12 mouse cellular contexts compared by ENCODE assay signal in the genomic region with DNA sequence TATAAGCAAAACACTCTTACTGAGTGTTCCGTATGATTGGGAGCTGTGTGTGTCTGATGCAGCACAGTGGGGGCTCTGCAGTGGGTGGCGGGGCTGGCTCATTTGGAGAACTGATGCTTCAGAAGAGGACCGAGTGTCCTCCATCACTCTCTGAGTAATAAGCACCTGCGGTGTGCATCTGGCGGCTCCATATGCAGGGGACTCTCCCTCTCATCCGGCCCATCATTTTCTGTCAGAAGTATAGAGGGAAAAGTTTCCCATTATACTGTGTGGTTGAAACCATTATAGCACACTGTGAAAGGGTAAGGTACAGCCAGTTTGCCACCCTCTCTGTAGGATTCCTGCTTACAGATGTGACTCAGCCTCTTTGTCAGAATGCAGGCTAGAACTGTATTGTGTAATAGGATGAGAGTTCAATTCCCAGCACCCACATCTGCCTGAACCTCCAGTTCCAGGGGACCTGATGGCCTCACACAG. TPM values are rescaled to one million over a fixed set of nuclear protein-coding genes. Genes with fewer than 3 reads are reported as not detected.
DNase-seq lines count a peak whose midpoint lies in the region; ATAC-seq and TF ChIP-seq lines count a peak whose summit lies in the region.
"Had no signal": no experiment of that assay in that cellular context is flagged by ENCODE, and none has a peak within 500 bp of the region (broad histone marks: within the 10 kb centered on the region; RNA-seq: fewer than 3 reads in every experiment).

No protein-coding gene starts in this region.

- H3K9ac ChIP-seq in forebrain, embryonic 14.5 days (ENCODE audit: low read length) = no peak overlapping the region; the same call in 1 of the 2 replicates
- no peak overlapping the region for H3K9ac ChIP-seq in midbrain, embryonic 12.5 days (replicated peaks)
- H3K9ac ChIP-seq: embryonic facial prominence, embryonic 15.5 days; limb, embryonic 15.5 days had no signal

- WGBS in cerebellum, adult 2 months = 25% methylated on average over 6 of the region's 6 CpGs
- WGBS in forebrain, embryonic 14.5 days = 42% methylated on average over 6 of the region's 6 CpGs
- 43% methylated on average over 6 of the region's 6 CpGs for WGBS in midbrain, embryonic 12.5 days

- H3K9me3 ChIP-seq in forebrain, embryonic 14.5 days (replicated peaks; ENCODE audit: control insufficient read depth, low read length) = no peaks in the 10 kb centered on the region
- no peaks in the 10 kb centered on the region for H3K9me3 ChIP-seq in midbrain, embryonic 12.5 days
- H3K9me3 ChIP-seq: embryonic facial prominence, embryonic 15.5 days; limb, embryonic 15.5 days had no signal

- peak; percentile 59 to 71 for DNase-seq in cerebellum, adult 2 months
- peak; percentile 24 for DNase-seq in A20 (ENCODE audit: low read depth, low spot score)
- peak; percentile 56 for DNase-seq in forebrain, embryonic 14.5 days (ENCODE audit: low spot score)
- no peak for DNase-seq in testis, postnatal 10 days (ENCODE audit: low spot score)
- no peak for DNase-seq in thymus, postnatal 14 days
- DNase-seq: adrenal gland, postnatal 14 days; thymus, adult 18-20 months had no signal

- H3K4me3 ChIP-seq in cerebellum, adult 2 months (replicated peaks; ENCODE audit: insufficient read depth, low read depth, low read length) = no peak overlapping the region
- H3K4me3 ChIP-seq in forebrain, embryonic 14.5 days (ENCODE audit: low read depth, low read length) = no peak overlapping the region
- H3K4me3 ChIP-seq in midbrain, embryonic 12.5 days = no peak overlapping the region
- H3K4me3 ChIP-seq: embryonic facial prominence, embryonic 15.5 days; limb, embryonic 15.5 days had no signal

- H3K27me3 ChIP-seq in cerebellum, adult 2 months (ENCODE audit: control insufficient read depth, insufficient read depth, low read length) = no peaks in the 10 kb centered on the region
- no peaks in the 10 kb centered on the region for H3K27me3 ChIP-seq in forebrain, embryonic 14.5 days (replicated peaks; ENCODE audit: control insufficient read depth, insufficient read depth, low read length)
- H3K27me3 ChIP-seq in midbrain, embryonic 12.5 days = no peaks in the 10 kb centered on the region
- H3K27me3 ChIP-seq: embryonic facial prominence, embryonic 15.5 days; limb, embryonic 15.5 days had no signal

- TF ChIP-seq POLR2A in cerebellum, adult 2 months (IDR thresholded peaks at IDR 0.05; ENCODE audit: borderline replicate concordance, insufficient read depth, low read length) = no peak

- H3K36me3 ChIP-seq in forebrain, embryonic 14.5 days (ENCODE audit: control insufficient read depth, insufficient read depth, low read length) = no peaks in the 10 kb centered on the region
- no peaks in the 10 kb centered on the region for H3K36me3 ChIP-seq in midbrain, embryonic 12.5 days
- H3K36me3 ChIP-seq: embryonic facial prominence, embryonic 15.5 days; limb, embryonic 15.5 days had no signal

- TF ChIP-seq CTCF in cerebellum, adult 2 months (IDR thresholded peaks at IDR 0.05; ENCODE audit: borderline replicate concordance, insufficient read depth, low read depth, low read length) = no peak

- H3K27ac ChIP-seq in cerebellum, adult 2 months (ENCODE audit: insufficient read depth, low read length) = peak overlapping the region; percentile 28; the same call in 1 of the 2 replicates
- H3K27ac ChIP-seq in forebrain, embryonic 14.5 days (ENCODE audit: low read depth, low read length) = peak overlapping the region; percentile 64
- H3K27ac ChIP-seq in midbrain, embryonic 12.5 days (replicated peaks) = peak overlapping the region; percentile 81
- H3K27ac ChIP-seq: embryonic facial prominence, embryonic 15.5 days; limb, embryonic 15.5 days had no signal

- no peak for ATAC-seq in cerebellum, adult (ENCODE audit: insufficient number of reproducible peaks, low FRiP score, low TSS enrichment)
- ATAC-seq in forebrain, embryonic 14.5 days = no peak
- ATAC-seq in midbrain, embryonic 12.5 days (ENCODE audit: low FRiP score, low read depth) = no peak
- no peak for ATAC-seq in inflammation-experienced regulatory T-cells, adult 6 months

- peak overlapping the region; percentile 25; the same call in 1 of the 2 replicates for H3K4me2 ChIP-seq in forebrain, embryonic 14.5 days (ENCODE audit: low read length)
- H3K4me2 ChIP-seq in midbrain, embryonic 12.5 days (replicated peaks) = peak overlapping the region; percentile 28
- H3K4me2 ChIP-seq: embryonic facial prominence, embryonic 15.5 days; limb, embryonic 15.5 days had no signal

- H3K4me1 ChIP-seq in cerebellum, adult 2 months (ENCODE audit: control insufficient read depth, insufficient read depth, low read length) = peaks cover 21% of the 10 kb centered on the region
- peaks cover 76% of the 10 kb centered on the region for H3K4me1 ChIP-seq in forebrain, embryonic 14.5 days (ENCODE audit: control insufficient read depth, insufficient read depth, low read length)
- H3K4me1 ChIP-seq in midbrain, embryonic 12.5 days = peaks cover 80% of the 10 kb centered on the region

RNA-seq across cellular contexts. Expression of a gene that starts 8.9 kb away (rescaled TPM):
- 9.9 and 11.0 TPM in 2 replicates for polyA plus RNA-seq in cerebellum, adult 2 months (2012; rRNA removed)
- 29.2 and 35.3 TPM in 2 replicates for polyA plus RNA-seq in forebrain, embryonic 14.5 days (2014; fragmentation: Nextera tagmentation; extraction: Ambion mirVana)
- polyA plus RNA-seq in midbrain, embryonic 12.5 days (2016; fragmentation: Nextera tagmentation; extraction: Ambion mirVana) = 105 and 113 TPM in 2 replicates
- 10 to 100 TPM in 1 of 3 experiments, 1 to 10 TPM in 2; 6.4 to 12.7 (median 6.6) TPM for polyA plus RNA-seq in inflammation-experienced regulatory T-cells, adult 6 months (2017; shearing (Covaris generic))

Comparison
In these comparisons a context has a peak if more than half of its experiments do, and no peak if none do; other contexts are left out.
1. DNase-seq: peak in cerebellum, adult 2 months (2 of 2), A20 (single experiment) and forebrain, embryonic 14.5 days (single experiment); none in testis, postnatal 10 days (single experiment) and thymus, postnatal 14 days (single experiment).
2. H3K27ac ChIP-seq: peak in every context shown above with its lines; median percentile 81 in midbrain, embryonic 12.5 days; 64 in forebrain, embryonic 14.5 days; 28 in cerebellum, adult 2 months.